Mouse (Mus musculus) intestine, postnatal 0 days (tissue): Measurements from ENCODE around the gene Otulin. TPM values are rescaled to one million over a fixed set of nuclear protein-coding genes. Genes with fewer than 3 reads are reported as not detected.

Source experiments
- ATAC-seq: fragments of 200-750 bp; cut with Nextera tagmentation; 2 replicates; pipeline ENCODE4 v1.8.0; 2017; ENCODE audit warnings: mild to moderate bottlenecking, moderate TSS enrichment, moderate library complexity
- H3K27ac ChIP-seq: fragments of 300-500 bp; sonication (generic); 2 replicates; pipeline ENCODE4 v1.5.1; 2014; ENCODE audit warnings: mild to moderate bottlenecking, low read depth, low read length, moderate library complexity
- H3K27me3 ChIP-seq: fragments of 300-500 bp; sonication (generic); replicated peaks from 2 replicates; pipeline ENCODE4 v1.6.1; 2014; ENCODE audit warnings: low read length, mixed read lengths; ENCODE audit not compliant: control insufficient read depth, insufficient read depth
- H3K36me3 ChIP-seq: fragments of 300-500 bp; sonication (generic); 2 replicates; pipeline ENCODE4 v1.6.1; 2014; ENCODE audit warnings: mild to moderate bottlenecking, moderate library complexity; ENCODE audit not compliant: control insufficient read depth, insufficient read depth
- H3K4me1 ChIP-seq: fragments of 300-500 bp; sonication (generic); replicated peaks from 2 replicates; pipeline ENCODE4 v1.6.1; 2014; ENCODE audit warnings: antibody characterized with exemption, low read length, mixed read lengths; ENCODE audit not compliant: control insufficient read depth, insufficient read depth
- H3K4me2 ChIP-seq: fragments of 300-500 bp; sonication (generic); replicated peaks from 2 replicates; pipeline ENCODE4 v1.6.1; 2014; ENCODE audit warnings: low read depth, mild to moderate bottlenecking, moderate library complexity
- H3K4me3 ChIP-seq: fragments of 300-500 bp; sonication (generic); 2 replicates; pipeline ENCODE4 v1.5.1; 2014; ENCODE audit warnings: low read depth, low read length
- H3K9ac ChIP-seq: fragments of 300-500 bp; sonication (generic); 2 replicates; pipeline ENCODE4 v1.6.1; 2014; ENCODE audit warnings: mild to moderate bottlenecking, low read depth, low read length
- H3K9me3 ChIP-seq: fragments of 300-500 bp; sonication (generic); 2 replicates; pipeline ENCODE4 v1.6.1; 2016; ENCODE audit warnings: mixed run types; ENCODE audit not compliant: control insufficient read depth
- CTCF ChIP-seq: sonication (generic); IDR thresholded peaks from 2 replicates; pipeline ENCODE4 v1.5.1; 2016; ENCODE audit warnings: low read depth, mild to moderate bottlenecking, control low read depth, antibody characterized with exemption, moderate library complexity
- WGBS: fragments of 180-500 bp; shearing (Covaris S2); extraction: QIAGEN DNeasy Blood & Tissue Kit; methylation state at CpG from one replicate; pipeline ENCODE4 v1.1.7; 2014; 5-methylcytosine and 5-hydroxymethylcytosine counted together
- polyA plus RNA-seq: library from polyadenylated mRNA; unstranded; fragments of >200 nt; fragmentation: Nextera tagmentation; extraction: Ambion mirVana; gene quantifications from 2 replicates; pipeline ENCODE4 v1.2.1, GENCODE M21; 2015

Otulin gene
- polyA plus RNA-seq, 1 experiment from 2014 or later, result 30.8 TPM

DNA sequence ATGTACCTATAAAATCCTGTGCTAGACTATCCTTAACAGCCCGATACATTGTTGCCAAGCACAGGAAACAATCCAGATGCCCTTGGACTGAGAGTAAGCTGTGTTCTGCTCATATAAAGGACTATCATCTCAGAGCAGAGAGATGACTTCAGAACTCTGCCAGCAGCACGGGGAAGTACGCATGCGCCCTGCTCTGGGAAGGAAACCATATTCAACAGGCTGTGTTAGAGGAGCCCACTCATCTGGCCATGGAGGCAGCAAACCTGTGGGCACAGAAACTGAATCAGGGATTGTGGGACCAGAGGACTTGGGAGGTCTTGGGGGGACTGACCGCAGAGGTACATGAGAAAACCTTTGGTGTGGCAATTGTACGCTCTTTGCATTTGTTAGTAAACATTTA is 31.2 kb upstream of the Otulin start:
- H3K4me2 ChIP-seq, result no peak overlapping the region
- H3K4me1 ChIP-seq, result no peaks in the 10 kb centered on the region; the same call in 1 of the 2 replicates
- H3K9me3 ChIP-seq, result no peaks in the 10 kb centered on the region
- ATAC-seq, result no peak
- H3K27me3 ChIP-seq, result no peaks in the 10 kb centered on the region
- H3K9ac ChIP-seq, result no peak overlapping the region
- H3K4me3 ChIP-seq, result no peak overlapping the region
- TF ChIP-seq CTCF, result no peak
- WGBS, result 86% methylated on average over 6 of the region's 6 CpGs
- H3K27ac ChIP-seq, result no peak overlapping the region
- H3K36me3 ChIP-seq, result no peaks in the 10 kb centered on the region

DNA sequence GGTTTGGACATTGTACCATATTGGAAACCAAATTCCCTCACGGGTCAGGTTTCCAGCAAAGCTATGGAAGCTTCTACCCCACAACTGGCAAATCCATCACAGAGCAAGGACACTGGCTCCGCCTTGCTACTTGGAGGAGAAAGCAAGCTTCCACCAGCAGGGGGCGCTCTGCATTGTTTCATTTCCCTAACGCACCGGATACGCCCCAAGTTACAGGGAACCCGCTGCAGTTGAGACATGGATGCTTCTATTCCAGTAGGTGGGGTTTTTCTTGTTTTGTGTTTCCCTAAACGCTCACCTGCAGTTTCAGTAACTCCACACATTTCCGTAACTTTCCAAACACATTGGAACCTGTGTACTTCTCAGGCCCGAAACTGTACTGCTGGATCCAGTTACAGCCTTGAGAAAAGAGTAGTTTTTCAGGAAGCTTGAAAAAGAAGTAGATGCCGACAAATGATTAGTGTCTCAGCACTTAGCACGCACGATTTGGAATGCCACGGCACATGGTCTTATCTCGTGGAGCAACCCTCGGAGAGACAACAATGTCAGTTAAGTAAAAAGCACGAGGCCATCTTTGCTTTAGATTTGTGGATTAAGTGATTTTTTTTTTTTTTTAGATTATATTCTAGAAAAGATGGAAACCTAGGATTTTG is 29.2 kb upstream of the Otulin start:
- Histone ChIP-seq H3K9ac (no peak overlapping the region), H3K4me2 (no peak overlapping the region), H3K27ac (no peak overlapping the region), H3K9me3 (no peaks in the 10 kb centered on the region), H3K27me3 (no peaks in the 10 kb centered on the region), H3K4me3 (no peak overlapping the region), H3K4me1 (no peaks in the 10 kb centered on the region), H3K36me3 (no peaks in the 10 kb centered on the region)
- ATAC-seq, result 0 out of 2 replicates have a peak, but pooled peaks have one; percentile 2
- WGBS, result 33% methylated on average over 17 of the region's 17 CpGs
- TF ChIP-seq CTCF, result peak; percentile 92

DNA sequence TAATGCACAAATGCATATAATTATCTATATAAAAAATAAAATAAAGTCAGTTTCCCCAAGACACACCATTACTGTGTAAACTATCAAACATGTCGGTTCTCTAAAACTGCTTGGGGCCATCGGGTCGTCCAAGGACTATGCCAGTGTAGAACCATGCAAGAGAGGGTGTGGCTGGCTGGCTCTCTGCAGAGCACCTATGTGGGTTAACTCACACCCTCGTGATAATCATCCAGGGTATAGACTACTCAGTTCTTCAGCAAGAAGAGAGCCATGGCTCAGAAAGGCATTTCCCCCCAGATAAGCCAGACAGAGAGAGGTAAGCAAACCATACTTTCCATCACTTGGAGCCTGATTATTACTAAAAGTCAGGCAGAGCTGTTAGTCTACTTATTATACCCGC is 28.6 kb upstream of the Otulin start:
- no peaks in the 10 kb centered on the region for H3K36me3 ChIP-seq
- no peaks in the 10 kb centered on the region for H3K9me3 ChIP-seq
- no peak overlapping the region for H3K9ac ChIP-seq
- WGBS, result 82% methylated on average over 5 of the region's 5 CpGs
- H3K4me1 ChIP-seq, result no peaks in the 10 kb centered on the region
- no peak for TF ChIP-seq CTCF
- no peaks in the 10 kb centered on the region for H3K27me3 ChIP-seq
- ATAC-seq, result no peak
- no peak overlapping the region for H3K27ac ChIP-seq
- H3K4me2 ChIP-seq, result no peak overlapping the region
- no peak overlapping the region for H3K4me3 ChIP-seq

DNA sequence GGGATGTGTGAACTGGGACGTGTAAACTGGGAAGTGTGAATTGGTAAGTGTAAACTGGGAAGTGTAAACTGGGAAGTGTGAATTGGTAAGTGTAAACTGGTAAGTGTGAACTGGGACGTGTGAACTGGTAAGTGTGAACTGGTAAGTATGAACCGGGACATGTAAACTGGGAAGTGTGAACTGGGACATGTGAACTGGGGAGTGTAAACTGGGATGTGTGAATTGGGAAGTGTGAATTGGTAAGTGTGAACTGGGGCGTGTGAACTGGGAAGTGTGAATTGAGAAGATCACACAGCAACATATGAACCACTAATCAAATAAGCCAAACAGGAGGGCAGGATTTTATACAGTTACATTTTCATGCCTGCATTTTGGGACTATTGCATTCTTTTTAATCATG is 27.9 kb upstream of the Otulin start:
- Histone ChIP-seq H3K9ac (no peak overlapping the region), H3K27me3 (no peaks in the 10 kb centered on the region), H3K27ac (no peak overlapping the region), H3K4me3 (no peak overlapping the region), H3K9me3 (no peaks in the 10 kb centered on the region), H3K36me3 (no peaks in the 10 kb centered on the region), H3K4me1 (no peaks in the 10 kb centered on the region), H3K4me2 (no peak overlapping the region)
- ATAC-seq, result no peak
- TF ChIP-seq CTCF, result no peak
- 89% methylated on average over 4 of the region's 4 CpGs for WGBS

DNA sequence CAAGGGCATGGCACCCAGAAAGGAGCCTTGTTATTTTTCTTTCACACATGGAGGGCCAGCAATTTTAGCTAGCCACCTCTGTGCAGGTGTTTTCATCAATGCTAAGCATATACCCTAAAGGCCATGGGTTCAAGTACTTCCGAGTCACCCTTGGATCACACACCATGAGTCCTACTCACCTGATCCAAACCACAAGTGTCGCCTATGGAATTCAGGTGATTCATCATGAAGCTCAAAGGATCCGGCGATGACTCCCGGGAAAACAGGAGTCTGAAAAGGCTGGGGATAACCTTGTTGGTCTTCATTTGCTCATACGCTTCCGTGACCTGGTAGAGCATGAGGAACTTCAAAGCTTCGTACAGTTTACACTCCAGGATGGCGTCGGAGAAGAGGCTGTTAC is 27.4 kb upstream of the Otulin start:
- 96% methylated on average over 10 of the region's 10 CpGs for WGBS
- H3K4me3 ChIP-seq, result no peak overlapping the region
- H3K4me1 ChIP-seq, result no peaks in the 10 kb centered on the region
- ATAC-seq, result no peak
- no peaks in the 10 kb centered on the region for H3K36me3 ChIP-seq
- no peaks in the 10 kb centered on the region for H3K9me3 ChIP-seq
- H3K9ac ChIP-seq, result no peak overlapping the region
- H3K27ac ChIP-seq, result no peak overlapping the region
- TF ChIP-seq CTCF, result no peak
- H3K4me2 ChIP-seq, result no peak overlapping the region
- no peaks in the 10 kb centered on the region for H3K27me3 ChIP-seq

DNA sequence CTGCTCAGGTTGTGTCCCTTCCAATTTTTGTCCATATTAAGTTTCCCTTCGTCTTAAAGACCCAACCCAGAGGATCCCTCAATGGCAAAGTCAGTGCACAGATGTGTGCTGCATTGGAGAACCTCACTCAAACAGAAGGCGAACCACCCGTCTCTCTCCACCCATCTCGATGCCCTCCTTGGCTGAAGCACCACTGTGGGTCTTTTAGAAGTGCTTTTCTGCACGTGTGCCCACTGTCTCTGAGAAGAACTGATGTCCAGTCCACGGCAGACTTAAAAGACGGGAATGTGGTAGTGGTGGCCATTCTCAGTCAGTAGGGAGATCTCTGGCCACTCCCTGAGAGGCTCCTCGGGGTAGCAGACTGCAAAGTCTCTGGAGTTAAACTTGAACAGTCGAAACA is 26.1 kb upstream of the Otulin start:
- H3K9ac ChIP-seq, result no peak overlapping the region
- no peaks in the 10 kb centered on the region for H3K36me3 ChIP-seq
- no peaks in the 10 kb centered on the region for H3K4me1 ChIP-seq
- no peak for TF ChIP-seq CTCF
- H3K4me3 ChIP-seq, result no peak overlapping the region
- no peaks in the 10 kb centered on the region for H3K9me3 ChIP-seq
- WGBS, result 76% methylated on average over 9 of the region's 9 CpGs
- no peaks in the 10 kb centered on the region for H3K27me3 ChIP-seq
- no peak overlapping the region for H3K4me2 ChIP-seq
- H3K27ac ChIP-seq, result no peak overlapping the region
- no peak for ATAC-seq

DNA sequence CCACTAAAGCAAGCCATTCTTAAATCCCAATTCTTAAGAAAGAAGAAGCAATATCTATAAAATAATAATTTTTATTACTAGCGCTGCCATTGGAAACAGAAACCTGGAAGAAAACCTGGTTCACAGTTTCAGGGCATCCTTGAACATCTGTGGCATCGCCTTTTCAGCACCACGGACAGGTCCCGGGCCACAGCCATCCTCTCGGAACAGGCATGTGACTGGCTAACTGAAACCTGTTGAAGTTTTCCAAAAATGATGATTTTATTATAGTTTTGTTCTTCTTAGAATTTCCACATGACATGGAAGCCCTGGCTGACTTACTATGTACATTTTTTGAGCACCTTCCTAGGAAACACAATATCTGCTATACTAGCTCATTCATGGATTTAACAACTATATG is 24.5 kb upstream of the Otulin start:
- ATAC-seq, result no peak
- WGBS, result 17% methylated on average over 5 of the region's 5 CpGs
- no peak overlapping the region for H3K9ac ChIP-seq

More for the DNA sequence above, 24.5 kb upstream of the Otulin start:
- no peak for TF ChIP-seq CTCF
- Histone ChIP-seq H3K9me3 (no peaks in the 10 kb centered on the region), H3K27me3 (no peaks in the 10 kb centered on the region), H3K4me3 (no peak overlapping the region), H3K27ac (no peak overlapping the region), H3K4me1 (no peaks in the 10 kb centered on the region), H3K4me2 (no peak overlapping the region), H3K36me3 (no peaks in the 10 kb centered on the region)
